Mouse (Mus musculus): Measurements from ENCODE around the gene Parvg. TPM values are rescaled to one million over a fixed set of nuclear protein-coding genes. Genes with fewer than 3 reads are reported as not detected.
"Not testable (repeated sequence)": the region's sequence is repeated elsewhere in the genome, so short reads cannot be mapped to it uniquely, and the experiment has no call there.

The Parvg gene
- total and polyA plus RNA-seq, 3 experiments, result 58.8 to 142 TPM; not detected in 1

- TF ChIP-seq MAFK (IDR thresholded peaks at IDR 0.05; ENCODE audit: borderline replicate concordance, low read depth, low read length), result no peak
- TF ChIP-seq ETS1 (IDR thresholded peaks at IDR 0.05; ENCODE audit: low read depth, low read length), result no peak
- TF ChIP-seq USF1 (IDR thresholded peaks at IDR 0.05; ENCODE audit: low read depth, low read length), result no peak
- peak; percentile 80 for TF ChIP-seq ZC3H11A (IDR thresholded peaks at IDR 0.05; ENCODE audit: low read depth, low read length)
- no peak for TF ChIP-seq POLR2AphosphoS5 (IDR thresholded peaks at IDR 0.05; ENCODE audit: borderline replicate concordance, low read depth, low read length)
- TF ChIP-seq NELFE (IDR thresholded peaks at IDR 0.05; ENCODE audit: low read depth, low read length), result no peak
- TF ChIP-seq NRF1 (IDR thresholded peaks at IDR 0.05; ENCODE audit: insufficient read depth, low read depth, low read length, poor library complexity, severe bottlenecking), result no peak
Observed at GRCm38 (mm10) chr15:84284059-84284458, 39.8 kb upstream of the Parvg start (continued).

GRCm38 (mm10) chr15:84285453-84285852, 38.4 kb upstream of the Parvg start:
- Histone ChIP-seq H3K4me3 (ENCODE audit: control insufficient read depth in 1 of 2, insufficient read depth in 1 of 2, low read depth in 2 of 2, low read length in 2 of 2) (no peak overlapping the region), H3K36me3 (ENCODE audit: control insufficient read depth in 1 of 2, insufficient read depth in 2 of 2, low read length in 2 of 2) (no peaks in the 10 kb centered on the region), H3K9me3 (replicated peaks; ENCODE audit: insufficient read depth, low read length) (no peaks in the 10 kb centered on the region), H3K9ac (ENCODE audit: control insufficient read depth, low read depth, low read length, poor library complexity, severe bottlenecking) (no peak overlapping the region), H3K27ac (ENCODE audit: control insufficient read depth, low read depth, low read length) (no peak overlapping the region), H3K79me2 (ENCODE audit: control insufficient read depth, insufficient read depth, low read length, poor library complexity) (no peaks in the 10 kb centered on the region), H3K4me1 (ENCODE audit: control insufficient read depth in 1 of 2, insufficient read depth in 2 of 2, low read length in 2 of 2) (no peaks in the 10 kb centered on the region), H3K27me3 (ENCODE audit: control insufficient read depth in 1 of 2, insufficient read depth in 2 of 2, low read length in 2 of 2) (no peaks in the 10 kb centered on the region)
- DNase-seq (ENCODE audit: low read depth, low spot score), result no peak
- no peak for TF ChIP-seq CTCF (IDR thresholded peaks at IDR 0.05 in 2 of 3, conservative IDR thresholded peaks at IDR 0.05 in 1 of 3; ENCODE audit: control insufficient read depth in 1 of 3, insufficient read depth in 1 of 3, low read depth in 2 of 3, low read length in 3 of 3, poor library complexity in 1 of 3, severe bottlenecking in 1 of 3)
- no peak for TF ChIP-seq RCOR1 (IDR thresholded peaks at IDR 0.05; ENCODE audit: low read depth, low read length)
- TF ChIP-seq MAX (IDR thresholded peaks at IDR 0.05; ENCODE audit: low read length), result no peak
- TF ChIP-seq CHD1 (IDR thresholded peaks at IDR 0.05; ENCODE audit: low read depth, low read length), result no peak
- TF ChIP-seq MEF2A (IDR thresholded peaks at IDR 0.05; ENCODE audit: extremely low read depth, insufficient replicate concordance, low read depth, low read length, poor library complexity, severe bottlenecking), result no peak
- TF ChIP-seq ZKSCAN1 (IDR thresholded peaks at IDR 0.05; ENCODE audit: low read depth, low read length), result no peak
- TF ChIP-seq TAL1 (IDR thresholded peaks at IDR 0.05; ENCODE audit: low read length), result no peak
- no peak for TF ChIP-seq TBP (IDR thresholded peaks at IDR 0.05; ENCODE audit: low read depth, low read length)
- TF ChIP-seq POLR2AphosphoS2 (IDR thresholded peaks at IDR 0.05; ENCODE audit: low read length), result no peak
- no peak for TF ChIP-seq SMC3 (IDR thresholded peaks at IDR 0.05; ENCODE audit: low read depth, low read length)
- no peak for TF ChIP-seq KAT2A (conservative IDR thresholded peaks at IDR 0.05; ENCODE audit: low read depth, low read length)
- TF ChIP-seq E2F4 (IDR thresholded peaks at IDR 0.05; ENCODE audit: borderline replicate concordance, low read depth, low read length), result no peak
- TF ChIP-seq MAFK (IDR thresholded peaks at IDR 0.05; ENCODE audit: borderline replicate concordance, low read depth, low read length), result no peak
- no peak for TF ChIP-seq HCFC1 (IDR thresholded peaks at IDR 0.05; ENCODE audit: low read depth, low read length)

- H3K4me3 ChIP-seq (ENCODE audit: control insufficient read depth in 1 of 2, insufficient read depth in 1 of 2, low read depth in 2 of 2, low read length in 2 of 2); H3K4me1 ChIP-seq (ENCODE audit: control insufficient read depth in 1 of 2, insufficient read depth in 2 of 2, low read length in 2 of 2); H3K9ac ChIP-seq (ENCODE audit: control insufficient read depth, low read depth, low read length, poor library complexity, severe bottlenecking); H3K27ac ChIP-seq (ENCODE audit: control insufficient read depth, low read depth, low read length); H3K36me3 ChIP-seq (ENCODE audit: control insufficient read depth in 1 of 2, insufficient read depth in 2 of 2, low read length in 2 of 2); H3K79me2 ChIP-seq (ENCODE audit: control insufficient read depth, insufficient read depth, low read length, poor library complexity); H3K27me3 ChIP-seq (ENCODE audit: control insufficient read depth in 1 of 2, insufficient read depth in 2 of 2, low read length in 2 of 2); H3K9me3 ChIP-seq (replicated peaks; ENCODE audit: insufficient read depth, low read length): not testable (repeated sequence)
- DNase-seq (ENCODE audit: low read depth, low spot score), result peak; percentile 35
Observed at GRCm38 (mm10) chr15:84288953-84289352, 34.9 kb upstream of the Parvg start.

Data from MEL (cell line).